8 mouse cellular contexts compared by ENCODE assay signal in genomic region chr14:57664311-57664821, GRCm38 (mm10). TPM values are rescaled to one million over a fixed set of nuclear protein-coding genes. Genes with fewer than 3 reads are reported as not detected.
DNase-seq lines count a peak whose midpoint lies in the region; ATAC-seq and TF ChIP-seq lines count a peak whose summit lies in the region.

No protein-coding gene starts in this region.

- H3K9me3 ChIP-seq in limb, embryonic 13.5 days: no peaks in the 10 kb centered on the region

- H3K27me3 ChIP-seq in C2C12 (ENCODE audit: control insufficient read depth, insufficient read depth, insufficient read length) (no peaks in the 10 kb centered on the region), myocyte (ENCODE audit: control insufficient read depth, insufficient read depth, insufficient read length) (no peaks in the 10 kb centered on the region)
- H3K27me3 ChIP-seq in limb, embryonic 13.5 days: no peaks in the 10 kb centered on the region

- H3K79me2 ChIP-seq in C2C12 (ENCODE audit: control insufficient read depth, insufficient read depth) (peaks cover 71% of the 10 kb centered on the region), myocyte (ENCODE audit: control insufficient read depth, insufficient read depth) (peaks cover 60% of the 10 kb centered on the region)

- H3K36me3 ChIP-seq in C2C12 (ENCODE audit: control insufficient read depth, insufficient read depth) (peaks cover 11% of the 10 kb centered on the region), myocyte (ENCODE audit: control insufficient read depth, insufficient read depth) (no peaks in the 10 kb centered on the region)
- no peaks in the 10 kb centered on the region; the same call in 1 of the 2 replicates for H3K36me3 ChIP-seq in limb, embryonic 13.5 days

- H3K4me2 ChIP-seq in limb, embryonic 13.5 days (replicated peaks): peak overlapping the region; percentile 89
- H3K4me2 ChIP-seq in myocyte (ENCODE audit: low read depth): peak overlapping the region; percentile 90

- H3ac ChIP-seq in C2C12 (ENCODE audit: control insufficient read depth, insufficient read length, low read depth) (peak overlapping the region; percentile 78), myocyte (ENCODE audit: control insufficient read depth, insufficient read length) (peak overlapping the region; percentile 56)

- under 1% methylated on average over 19 of the region's 19 CpGs for WGBS in limb, embryonic 13.5 days

- H3K4me3 ChIP-seq in C2C12 (ENCODE audit: insufficient read depth, poor library complexity, severe bottlenecking): peak overlapping the region; percentile 95
- H3K4me3 ChIP-seq in brown adipose tissue, adult 24 weeks (ENCODE audit: insufficient read depth, low read depth, low read length): peak overlapping the region; percentile 83
- peak overlapping the region; percentile 91 for H3K4me3 ChIP-seq in limb, embryonic 13.5 days
- H3K4me3 ChIP-seq in myocyte: peak overlapping the region; percentile 93

- H3K79me3 ChIP-seq in C2C12 (ENCODE audit: low read depth): peaks cover 53% of the 10 kb centered on the region

- no peaks in the 10 kb centered on the region for H3K4me1 ChIP-seq in brown adipose tissue, adult 24 weeks (ENCODE audit: control insufficient read depth, insufficient read depth, insufficient read length, low read length)
- peaks cover 16% of the 10 kb centered on the region for H3K4me1 ChIP-seq in limb, embryonic 13.5 days

- peak; percentile 46 for ATAC-seq in granulocyte monocyte progenitor cell, adult 5-6 weeks (replicated peaks; ENCODE audit: poor library complexity, severe bottlenecking)
- ATAC-seq in limb, embryonic 13.5 days (ENCODE audit: low FRiP score, low read depth): peak; percentile 66

- TF ChIP-seq POLR2A in myocyte (IDR thresholded peaks at IDR 0.05; ENCODE audit: insufficient read length, low read depth): no peak

- peak overlapping the region; percentile 77 for H3K27ac ChIP-seq in brown adipose tissue, adult 24 weeks (replicated peaks; ENCODE audit: low read depth, low read length)
- H3K27ac ChIP-seq in limb, embryonic 13.5 days: peak overlapping the region; percentile 94

- TF ChIP-seq CTCF in C2C12 (IDR thresholded peaks at IDR 0.05; ENCODE audit: control insufficient read depth, insufficient read depth, insufficient read length): no peak

- H3K9ac ChIP-seq in limb, embryonic 13.5 days: peak overlapping the region; percentile 92

- DNase-seq in gastrocnemius, postnatal 10 days: peak; percentile 14
- no peak for DNase-seq in gastrocnemius, adult 18-20 months (ENCODE audit: low spot score)
- DNase-seq in right cerebral cortex, postnatal 25 days: no peak

TF ChIP-seq in C2C12, 6 proteins besides CTCF, POLR2A, EP300 and RAD21:
- peak; percentile 77 for TF ChIP-seq MAX (IDR thresholded peaks at IDR 0.05)
- no peak for TF ChIP-seq MYOG (IDR thresholded peaks at IDR 0.05; ENCODE audit: control insufficient read depth, extremely low read depth, insufficient read length)

TF ChIP-seq in myocyte, 11 proteins besides CTCF, POLR2A, EP300 and RAD21:
- TF ChIP-seq SRF (IDR thresholded peaks at IDR 0.05; ENCODE audit: control insufficient read depth, insufficient read length, low read depth): no peak
- no peak for TF ChIP-seq MYOD1 (IDR thresholded peaks at IDR 0.05; ENCODE audit: control insufficient read depth in 1 of 3, insufficient read length in 2 of 3, low read depth in 2 of 3)
- TF ChIP-seq CEBPB (IDR thresholded peaks at IDR 0.05; ENCODE audit: insufficient read depth, poor library complexity, severe bottlenecking): no peak
- no peak for TF ChIP-seq POLR2AphosphoS2 (IDR thresholded peaks at IDR 0.05; ENCODE audit: insufficient read length, low read depth)
- TF ChIP-seq USF1 (IDR thresholded peaks at IDR 0.05; ENCODE audit: low read depth): no peak
- TF ChIP-seq TCF3 (IDR thresholded peaks at IDR 0.05; ENCODE audit: insufficient read length, low read depth): no peak
- TF ChIP-seq REST (IDR thresholded peaks at IDR 0.05; ENCODE audit: insufficient read depth, insufficient read length): no peak
- TF ChIP-seq E2F4 (IDR thresholded peaks at IDR 0.05; ENCODE audit: insufficient read depth): no peak
- TF ChIP-seq MAX (IDR thresholded peaks at IDR 0.05; ENCODE audit: low read depth): no peak
- TF ChIP-seq TCF12 (IDR thresholded peaks at IDR 0.05; ENCODE audit: insufficient read depth, poor library complexity, severe bottlenecking): no peak

RNA-seq across cellular contexts. Expression of gene Xpo4, which starts 0.9 kb away (rescaled TPM):
- 10 to 100 TPM; 12.3 to 17.0 TPM for total RNA-seq in gastrocnemius, postnatal 10 days (2021)
- total RNA-seq in gastrocnemius, adult 18-20 months (2021): 10 to 100 TPM; 10.1 to 10.9 TPM
- 5.3 TPM for polyA plus RNA-seq in C2C12 (2012; fragmentation: generic; extraction: Trizol)
- 5.5 and 5.9 TPM in 2 replicates for polyA plus RNA-seq in brown adipose tissue, adult 24 weeks (2012; ENCODE audit: insufficient read depth, insufficient read length, missing spikeins)
- 23.6 and 30.4 TPM in 2 replicates for total RNA-seq in granulocyte monocyte progenitor cell, adult 5-6 weeks (2014; fragmentation: Nextera tagmentation)
- 39.3 and 41.7 TPM in 2 replicates for total RNA-seq in granulocyte monocyte progenitor cell, adult 5-6 weeks (2017)
- 26.4 and 28.2 TPM in 2 replicates for polyA plus RNA-seq in limb, embryonic 13.5 days (2015; fragmentation: Nextera tagmentation; extraction: Ambion mirVana)
- 3.0 TPM for polyA plus RNA-seq in myocyte (2012; fragmentation: generic; extraction: Trizol)
